Mouse (Mus musculus): Measurements from ENCODE around the gene Tk1.

DNA sequence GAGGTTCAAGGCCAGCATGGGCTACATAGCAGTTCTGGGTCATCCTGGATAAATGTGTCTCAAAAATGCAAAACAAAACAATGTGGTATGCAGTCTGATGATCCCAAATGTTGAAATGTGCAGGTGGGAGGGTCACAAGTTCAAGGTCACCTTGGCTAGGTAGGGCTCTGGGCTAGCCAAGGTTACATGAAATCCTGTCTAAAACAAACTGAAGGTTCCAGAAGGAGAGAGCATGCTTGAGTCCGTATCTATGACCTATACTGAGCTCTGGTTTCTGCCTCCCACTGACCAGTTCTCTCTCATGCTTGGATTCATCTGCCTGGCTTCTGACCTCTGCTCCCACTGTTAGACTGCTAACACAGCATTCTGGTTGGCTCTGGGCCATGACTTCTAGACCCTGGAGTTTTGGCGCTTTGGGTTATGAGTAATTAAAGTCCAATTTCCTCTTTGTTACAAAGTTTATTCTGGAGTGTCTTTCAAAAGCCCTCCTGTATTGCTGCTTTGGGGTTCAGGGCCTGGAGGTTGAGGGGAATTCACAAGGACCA, 3.9 kb upstream of the Tk1 start:
- TF ChIP-seq CTCF (IDR thresholded peaks at IDR 0.05; ENCODE audit: borderline replicate concordance, insufficient read depth, low read depth, low read length): no peak
- no peak for TF ChIP-seq POLR2A (IDR thresholded peaks at IDR 0.05; ENCODE audit: borderline replicate concordance, insufficient read depth, low read length)

Data from cerebellum, adult 2 months (tissue).